Mouse (Mus musculus) small intestine, adult 2 months (tissue): ENCODE results near the gene Olfr1388. TPM values are rescaled to one million over a fixed set of nuclear protein-coding genes. Genes with fewer than 3 reads are reported as not detected.
"Not testable (repeated sequence)": the region's sequence is repeated elsewhere in the genome, so short reads cannot be mapped to it uniquely, and the experiment has no call there.

Experiments used
- H3K27ac ChIP-seq: fragments of 200-500 bp; 2 replicates; pipeline ENCODE4 v1.5.1; 2012; ENCODE audit warnings: low read depth, low read length, control low read depth, inconsistent platforms; ENCODE audit not compliant: insufficient read depth
- H3K27me3 ChIP-seq: fragments of 200-500 bp; 2 replicates; pipeline ENCODE4 v1.6.1; 2012; ENCODE audit warnings: mild to moderate bottlenecking, moderate library complexity, low read length, inconsistent platforms; ENCODE audit not compliant: control insufficient read depth, insufficient read depth
- H3K36me3 ChIP-seq: fragments of 200-500 bp; 2 replicates; pipeline ENCODE4 v1.6.1; 2012; ENCODE audit warnings: mild to moderate bottlenecking, low read length, control low read depth, inconsistent platforms; ENCODE audit not compliant: control insufficient read depth, insufficient read depth
- H3K4me1 ChIP-seq: fragments of 200-500 bp; 2 replicates; pipeline ENCODE4 v1.6.1; 2012; ENCODE audit warnings: low read length, inconsistent platforms, mixed read lengths; ENCODE audit not compliant: control insufficient read depth, insufficient read depth, insufficient read length
- H3K4me3 ChIP-seq: fragments of 200-500 bp; 2 replicates; pipeline ENCODE4 v1.5.1; 2012; ENCODE audit warnings: low read depth, mild to moderate bottlenecking, control low read depth, inconsistent platforms, low read length, moderate library complexity
- CTCF ChIP-seq: fragments of 200-500 bp; IDR thresholded peaks from 2 replicates; pipeline ENCODE4 v1.5.1; 2012; ENCODE audit warnings: low read depth, mild to moderate bottlenecking, control low read depth, inconsistent platforms, low read length, moderate library complexity, mixed read lengths; ENCODE audit not compliant: insufficient replicate concordance, insufficient read length; ENCODE audit errors: extremely low read depth
- POLR2A ChIP-seq: fragments of 200-500 bp; IDR thresholded peaks from 2 replicates; pipeline ENCODE4 v1.6.1; 2012; ENCODE audit warnings: low read depth, mild to moderate bottlenecking, control low read depth, inconsistent platforms, low read length, moderate library complexity
- WGBS: fragments of 180-500 bp; shearing (Covaris S2); methylation state at CpG from one replicate; pipeline ENCODE4 v1.1.7; 2018; 5-methylcytosine and 5-hydroxymethylcytosine counted together
- polyA plus RNA-seq: library from polyadenylated mRNA; depleted of rRNA; stranded (reverse); fragments of >200 nt; gene quantifications from 2 replicates; pipeline ENCODE4 v1.2.3, GENCODE M21; 2012; rRNA removed

Olfr1388 gene
- polyA plus RNA-seq, 1 experiment = 0.19 TPM

DNA sequence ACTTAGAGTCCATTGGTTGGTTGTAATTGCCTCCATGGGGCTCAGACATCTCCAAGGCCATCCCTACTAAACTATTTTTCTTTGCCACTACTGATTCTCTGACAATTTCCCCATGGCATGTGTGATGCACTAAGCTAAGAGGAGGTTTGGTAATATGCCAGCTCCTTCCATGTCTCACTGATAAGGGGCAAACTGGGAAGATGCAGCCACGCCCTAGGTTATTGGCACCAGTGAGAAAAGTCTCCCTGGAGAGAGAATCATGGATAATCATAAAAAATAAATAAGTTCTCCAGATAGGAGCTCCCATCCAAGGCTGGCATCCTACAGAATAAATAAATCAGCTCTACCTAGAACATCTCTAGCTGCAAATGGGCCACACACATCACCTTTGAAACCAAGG is 18.6 kb downstream of the Olfr1388 start, which contains the start of gene Olfr1387:
Olfr1387 (plus strand) TSS at position 301 of the 400 bp plus-strand sequence.
- H3K4me1 ChIP-seq = no peaks in the 10 kb centered on the region
- 52% methylated on average over 1 of the region's 1 CpGs for WGBS
- no peaks in the 10 kb centered on the region for H3K27me3 ChIP-seq
- no peak within 1 kb of the TSS for H3K27ac ChIP-seq
- no peak for TF ChIP-seq CTCF
- TF ChIP-seq POLR2A = no peak
- H3K36me3 ChIP-seq = no peaks in the 10 kb centered on the region
- H3K4me3 ChIP-seq = no peak within 1 kb of the TSS

DNA sequence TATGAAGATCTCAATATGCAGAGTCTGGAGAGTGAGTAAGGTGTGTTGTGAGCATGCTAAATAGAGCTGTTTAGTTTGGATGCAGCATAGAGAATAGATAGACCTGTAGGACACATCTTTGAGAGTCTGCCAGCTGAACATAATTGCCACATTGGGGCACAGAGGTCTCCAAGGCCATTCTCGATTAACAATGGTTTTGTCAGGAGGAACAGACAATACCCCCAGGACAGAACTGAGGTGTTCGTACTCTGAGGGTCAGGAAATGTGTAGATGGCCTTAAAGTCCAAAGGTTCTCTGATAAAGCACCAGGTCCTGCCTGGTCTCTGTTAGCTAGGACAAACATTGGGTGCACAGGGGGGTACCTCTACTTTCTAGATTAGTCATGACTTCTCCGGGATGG is 28.3 kb downstream of the Olfr1388 start, which contains the start of gene Olfr1386:
Olfr1386 (plus strand) TSS at position 301 of the 400 bp plus-strand sequence.
- not testable (repeated sequence) for H3K27me3 ChIP-seq, H3K4me3 ChIP-seq
- 45% methylated on average over 3 of the region's 3 CpGs for WGBS

DNA sequence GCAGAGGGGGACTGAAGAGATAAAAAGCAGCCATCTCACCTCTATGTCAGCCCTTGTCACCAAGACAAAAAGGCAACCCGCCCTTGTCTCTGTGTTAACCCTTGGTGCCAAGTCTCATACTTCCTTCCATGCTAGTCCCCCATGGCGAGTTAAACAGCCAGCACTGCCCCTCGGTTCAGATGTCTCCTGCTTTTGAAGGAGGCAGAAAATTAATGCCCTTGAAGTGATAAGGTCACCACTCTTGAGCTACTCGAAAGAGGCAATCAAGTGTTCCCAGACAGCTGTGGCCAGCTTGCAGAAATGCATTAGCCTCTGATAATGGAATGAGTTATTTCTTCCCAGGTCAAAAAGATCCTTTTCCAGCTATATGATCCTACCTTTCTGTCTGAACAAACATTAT is 49.5 kb downstream of the Olfr1388 start:
- no peak overlapping the region for H3K27ac ChIP-seq
- TF ChIP-seq CTCF (no peak), POLR2A (no peak)
- no peak overlapping the region for H3K4me3 ChIP-seq
- H3K4me1 ChIP-seq = no peaks in the 10 kb centered on the region
- H3K27me3 ChIP-seq = no peaks in the 10 kb centered on the region
- WGBS = 35% methylated on average over 4 of the region's 4 CpGs
- H3K36me3 ChIP-seq = no peaks in the 10 kb centered on the region

More for the DNA sequence above, 28.3 kb downstream of the Olfr1388 start, which contains the start of gene Olfr1386:
- H3K27ac ChIP-seq, H3K4me1 ChIP-seq, H3K36me3 ChIP-seq: not testable (repeated sequence)

DNA sequence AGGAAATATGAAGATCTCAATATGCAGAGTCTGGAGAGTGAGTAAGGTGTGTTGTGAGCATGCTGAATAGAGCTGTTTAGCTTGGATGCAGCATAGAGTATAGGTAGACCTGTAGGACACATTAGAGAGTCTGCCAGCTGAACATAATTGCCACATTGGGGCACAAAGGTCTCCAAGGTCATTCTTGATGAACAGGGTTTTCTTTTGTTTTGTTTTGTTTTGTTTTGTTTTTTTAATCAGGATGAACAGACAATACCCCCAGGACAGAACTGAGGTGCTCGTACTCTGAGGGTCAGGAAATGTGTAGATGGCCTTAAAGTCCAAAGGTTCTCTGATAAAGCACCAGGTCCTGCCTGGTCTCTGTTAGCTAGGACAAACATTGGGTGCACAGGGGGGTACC is 52.3 kb downstream of the Olfr1388 start, which contains the start of gene Olfr1385:
Olfr1385 (plus strand) TSS at position 301 of the 400 bp plus-strand sequence.
- not testable (repeated sequence) for H3K4me3 ChIP-seq, H3K4me1 ChIP-seq, H3K36me3 ChIP-seq, H3K27ac ChIP-seq, H3K27me3 ChIP-seq
- 54% methylated on average over 1 of the region's 1 CpGs for WGBS

Other genes with a start within 250 kb of the Olfr1388 start
- 0.53 and 1.2 TPM in 2 replicates for gene Btnl9, start 249.5 kb upstream of the Olfr1388 start, polyA plus RNA-seq
- 0.38 and 0.42 TPM in 2 replicates for gene Zfp62, start 233.3 kb upstream of the Olfr1388 start, polyA plus RNA-seq
- gene Mgat1, start 192.4 kb upstream of the Olfr1388 start, polyA plus RNA-seq = 97.4 and 231 TPM in 2 replicates
- 0.10 and 0.42 TPM in 2 replicates for gene Olfr1393, start 158.3 kb upstream of the Olfr1388 start, polyA plus RNA-seq
- 0.11 and 0.13 TPM in 2 replicates for gene Olfr1392, start 151.3 kb upstream of the Olfr1388 start, polyA plus RNA-seq
- gene Olfr10, start 131.9 kb upstream of the Olfr1388 start, polyA plus RNA-seq = not detected in 2 replicates
- gene Olfr1391, start 113.9 kb upstream of the Olfr1388 start, polyA plus RNA-seq = not detected in 2 replicates
- not detected in 2 replicates for gene Olfr1390, start 101.4 kb upstream of the Olfr1388 start, polyA plus RNA-seq
- not detected in 2 replicates for gene Olfr1389, start 13.6 kb upstream of the Olfr1388 start, polyA plus RNA-seq
- gene Olfr1387, start 18.7 kb downstream of the Olfr1388 start, polyA plus RNA-seq = not detected in 2 replicates
- not detected in 2 replicates for gene Olfr1386, start 28.4 kb downstream of the Olfr1388 start, polyA plus RNA-seq
- gene Olfr1385, start 52.4 kb downstream of the Olfr1388 start, polyA plus RNA-seq = not detected in 2 replicates
- gene Olfr1384, start 70.1 kb downstream of the Olfr1388 start, polyA plus RNA-seq = not detected in 2 replicates
- gene Olfr1383, start 83.0 kb downstream of the Olfr1388 start, polyA plus RNA-seq = not detected in 2 replicates
- not detected in 2 replicates for gene Olfr1382, start 91.6 kb downstream of the Olfr1388 start, polyA plus RNA-seq
- not detected in 2 replicates for gene Olfr1381, start 106.8 kb downstream of the Olfr1388 start, polyA plus RNA-seq
- gene Olfr1380, start 120.3 kb downstream of the Olfr1388 start, polyA plus RNA-seq = not detected in 2 replicates
- gene Flt4, start 172.6 kb downstream of the Olfr1388 start, polyA plus RNA-seq = 3.2 and 8.6 TPM in 2 replicates
- gene Scgb3a1, start 227.0 kb downstream of the Olfr1388 start, polyA plus RNA-seq = 3.4 and 19.7 TPM in 2 replicates